Mouse (Mus musculus) heart, postnatal 0 days (tissue): ENCODE data around the gene Pbx2.

Experiments used
- CTCF ChIP-seq: IDR thresholded peaks from 2 replicates; pipeline ENCODE4 v1.5.1; 2016; ENCODE audit warnings: antibody characterized with exemption, control low read depth, low read depth
- EP300 ChIP-seq: IDR thresholded peaks from 2 replicates; pipeline ENCODE4 v1.6.1; 2016; ENCODE audit warnings: antibody characterized with exemption, low read depth

- no peak for TF ChIP-seq CTCF
- no peak for TF ChIP-seq EP300
These were observed 46.4 kb downstream of the Pbx2 start for GRCm38 (mm10) chr17:34637459-34637858.
